Mouse (Mus musculus): ENCODE measurements around the gene Klhl31. TPM values are rescaled to one million over a fixed set of nuclear protein-coding genes. Genes with fewer than 3 reads are reported as not detected.
A peak's percentile ranks its signal among the peaks of the same experiment; 100 is the strongest.

Gene Klhl31
- polyA plus RNA-seq, 1 experiment = 0.99 TPM

DNA sequence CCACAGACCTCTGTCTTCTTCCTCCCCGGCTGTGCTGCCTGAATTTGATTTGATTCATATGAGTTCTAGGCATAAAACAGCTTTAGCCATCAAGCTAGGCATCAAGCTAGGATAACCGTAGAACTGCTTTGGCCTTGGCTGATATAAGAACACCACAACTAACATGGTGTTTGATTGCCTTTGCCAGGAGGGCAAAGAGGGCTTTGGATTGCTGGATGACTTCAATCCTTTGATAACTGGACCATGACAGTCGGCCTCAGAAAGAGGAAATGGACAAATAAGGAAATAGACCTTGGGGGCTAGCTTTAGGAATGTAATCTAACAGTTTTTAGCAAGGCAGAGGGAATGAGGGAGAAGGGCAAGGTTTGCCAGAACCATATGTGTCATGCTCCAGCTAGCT is 37.7 kb upstream of the Klhl31 start:
- H3K4me3 ChIP-seq (ENCODE audit: insufficient read depth, low read depth, low read length) = no peak overlapping the region
- no peak for DNase-seq
- no peaks in the 10 kb centered on the region; the same call in 1 of the 2 replicates for H3K4me1 ChIP-seq (ENCODE audit: control insufficient read depth, insufficient read depth, low read length)
- WGBS = 30% methylated on average over 3 of the region's 3 CpGs
- TF ChIP-seq POLR2A (IDR thresholded peaks at IDR 0.05; ENCODE audit: low read depth, low read length) = no peak
- TF ChIP-seq CTCF (conservative IDR thresholded peaks at IDR 0.05; ENCODE audit: insufficient read depth, insufficient read length, low read depth, low read length) = no peak
- no peak overlapping the region for H3K27ac ChIP-seq (ENCODE audit: insufficient read depth, low read depth, low read length)
- no peaks in the 10 kb centered on the region for H3K27me3 ChIP-seq (replicated peaks; ENCODE audit: control insufficient read depth, insufficient read depth, low read length)
- H3K36me3 ChIP-seq (ENCODE audit: control insufficient read depth, insufficient read depth, low read length) = no peaks in the 10 kb centered on the region

DNA sequence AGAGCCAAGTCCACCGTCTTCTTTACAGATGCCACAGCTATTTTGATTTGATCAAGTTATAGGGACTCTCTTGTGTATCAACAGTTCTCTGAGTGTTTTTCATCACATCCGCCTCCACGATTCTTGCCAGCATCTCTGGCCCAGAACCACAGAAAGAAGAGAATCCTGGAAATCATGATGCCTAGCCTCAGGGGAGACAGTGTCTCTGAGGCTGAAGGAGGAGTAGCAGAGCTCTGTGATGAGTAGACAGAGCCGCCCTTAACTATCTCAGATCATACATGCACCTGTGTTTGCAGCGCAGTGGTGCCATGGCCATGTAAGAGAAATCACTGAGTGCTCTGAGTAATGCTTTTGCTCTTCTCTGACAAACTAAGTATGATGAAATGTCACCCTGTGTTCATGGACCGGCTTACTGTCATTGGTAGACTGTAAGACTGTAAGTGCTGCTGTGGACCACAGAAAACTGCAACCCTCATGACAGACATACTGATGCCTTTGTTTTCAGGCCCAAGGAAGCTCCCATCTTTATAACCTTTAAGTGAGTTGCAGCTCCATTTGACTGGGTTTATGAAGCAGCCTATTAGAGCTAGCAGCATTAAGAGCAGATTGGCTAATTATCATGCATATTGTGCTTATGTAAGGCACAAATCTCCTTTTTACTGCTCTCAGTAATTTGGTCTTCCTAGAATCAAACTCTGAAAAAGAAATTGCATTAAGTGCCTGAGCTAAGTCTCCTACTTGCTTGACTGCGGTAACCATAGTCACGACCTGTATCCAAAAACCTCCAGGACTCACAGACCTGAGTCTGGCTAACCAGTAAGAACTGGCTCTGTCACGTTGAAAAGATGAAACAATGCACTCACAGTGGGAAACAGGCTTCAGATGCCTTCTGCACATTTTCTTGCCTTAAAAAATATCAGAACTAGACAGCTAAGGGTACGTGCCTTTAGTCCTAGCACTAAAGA is 33.7 kb upstream of the Klhl31 start:
- DNase-seq = peak; percentile 43
- no peaks in the 10 kb centered on the region for H3K4me1 ChIP-seq (ENCODE audit: control insufficient read depth, insufficient read depth, low read length)
- H3K36me3 ChIP-seq (ENCODE audit: control insufficient read depth, insufficient read depth, low read length) = no peaks in the 10 kb centered on the region
- 84% methylated on average over 10 of the region's 10 CpGs for WGBS
- no peak overlapping the region for H3K27ac ChIP-seq (ENCODE audit: insufficient read depth, low read depth, low read length)
- TF ChIP-seq POLR2A (IDR thresholded peaks at IDR 0.05; ENCODE audit: low read depth, low read length) (no peak), CTCF (conservative IDR thresholded peaks at IDR 0.05; ENCODE audit: insufficient read depth, insufficient read length, low read depth, low read length) (no peak)
- no peaks in the 10 kb centered on the region for H3K27me3 ChIP-seq (replicated peaks; ENCODE audit: control insufficient read depth, insufficient read depth, low read length)
- H3K4me3 ChIP-seq (ENCODE audit: insufficient read depth, low read depth, low read length) = no peak overlapping the region

DNA sequence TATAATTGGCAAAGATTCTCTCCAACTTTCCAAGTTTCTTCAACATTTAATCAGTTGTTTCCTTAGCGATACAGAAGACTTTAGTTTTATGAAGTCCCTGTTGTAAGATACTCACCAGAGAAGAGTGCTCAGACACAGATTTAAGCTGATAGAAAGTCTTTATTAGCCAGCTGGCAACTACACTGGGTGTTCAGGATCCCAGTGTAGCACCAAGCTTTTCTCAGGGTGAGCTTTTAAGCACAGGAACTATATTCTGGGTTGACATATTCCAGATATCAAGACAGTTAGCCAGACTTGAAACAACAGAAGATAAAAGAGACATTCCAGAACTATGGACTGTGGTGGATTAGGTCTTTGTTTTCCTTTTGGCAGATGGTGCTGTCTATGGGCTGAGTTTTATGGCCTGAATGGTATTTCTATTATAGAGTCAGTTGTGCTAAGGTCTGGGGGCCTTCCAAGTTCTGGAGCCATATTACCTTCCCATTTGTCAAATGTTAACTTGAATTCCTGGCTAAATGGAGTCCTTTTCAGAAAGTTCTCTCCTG is 32.3 kb upstream of the Klhl31 start:
- TF ChIP-seq POLR2A (IDR thresholded peaks at IDR 0.05; ENCODE audit: low read depth, low read length) (no peak), CTCF (conservative IDR thresholded peaks at IDR 0.05; ENCODE audit: insufficient read depth, insufficient read length, low read depth, low read length) (no peak)
- 98% methylated on average over 1 of the region's 1 CpGs for WGBS

DNA sequence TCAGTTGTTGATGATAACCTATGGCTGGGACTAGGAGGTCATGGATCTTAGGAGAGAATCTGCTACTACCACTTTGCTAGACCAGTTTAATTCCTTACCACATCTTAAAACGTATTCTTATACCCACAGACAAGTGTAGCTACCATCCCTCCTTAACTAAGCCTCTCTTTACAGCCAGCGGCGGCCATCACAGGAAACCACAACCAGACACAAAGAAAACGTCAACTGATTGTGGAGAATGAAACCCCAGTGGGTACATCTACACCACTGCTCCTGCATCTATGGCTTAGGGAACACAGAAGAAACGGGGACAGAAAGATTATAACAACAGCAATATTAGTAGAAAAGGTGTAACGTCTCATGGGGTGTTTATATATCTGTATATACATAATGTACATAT is 29.0 kb upstream of the Klhl31 start:
- Histone ChIP-seq H3K27ac (ENCODE audit: insufficient read depth, low read depth, low read length) (no peak overlapping the region), H3K4me3 (ENCODE audit: insufficient read depth, low read depth, low read length) (no peak overlapping the region), H3K36me3 (ENCODE audit: control insufficient read depth, insufficient read depth, low read length) (no peaks in the 10 kb centered on the region), H3K27me3 (replicated peaks; ENCODE audit: control insufficient read depth, insufficient read depth, low read length) (no peaks in the 10 kb centered on the region), H3K4me1 (ENCODE audit: control insufficient read depth, insufficient read depth, low read length) (no peaks in the 10 kb centered on the region)
- 79% methylated on average over 6 of the region's 6 CpGs for WGBS
- TF ChIP-seq POLR2A (IDR thresholded peaks at IDR 0.05; ENCODE audit: low read depth, low read length) = no peak
- TF ChIP-seq CTCF (conservative IDR thresholded peaks at IDR 0.05; ENCODE audit: insufficient read depth, insufficient read length, low read depth, low read length) = no peak
- DNase-seq = no peak

More for the DNA sequence above, 32.3 kb upstream of the Klhl31 start:
- no peaks in the 10 kb centered on the region for H3K4me1 ChIP-seq (ENCODE audit: control insufficient read depth, insufficient read depth, low read length)
- no peak overlapping the region for H3K4me3 ChIP-seq (ENCODE audit: insufficient read depth, low read depth, low read length)
- no peak for DNase-seq
- H3K27me3 ChIP-seq (replicated peaks; ENCODE audit: control insufficient read depth, insufficient read depth, low read length) = no peaks in the 10 kb centered on the region
- H3K36me3 ChIP-seq (ENCODE audit: control insufficient read depth, insufficient read depth, low read length) = no peaks in the 10 kb centered on the region
- H3K27ac ChIP-seq (ENCODE audit: insufficient read depth, low read depth, low read length) = no peak overlapping the region

DNA sequence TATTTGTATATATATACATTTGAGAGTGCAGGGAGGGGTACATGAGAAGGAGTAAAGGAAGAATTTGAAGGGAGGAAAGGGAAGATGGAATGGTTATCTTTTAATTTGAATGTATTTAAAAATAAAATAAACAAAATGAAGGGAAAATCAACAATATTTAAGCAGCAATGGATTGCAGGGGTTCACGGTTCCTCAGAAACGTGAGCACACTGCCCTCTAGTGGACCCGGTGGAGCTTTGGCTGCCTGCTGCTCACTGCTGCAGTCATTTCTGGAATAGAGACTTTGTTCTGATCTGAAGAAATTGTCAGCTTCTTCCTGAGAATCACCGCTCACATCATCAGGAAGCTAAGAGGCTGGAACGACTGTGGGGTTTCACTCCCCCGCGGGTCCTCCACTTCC is 28.5 kb upstream of the Klhl31 start:
- H3K4me1 ChIP-seq (ENCODE audit: control insufficient read depth, insufficient read depth, low read length) = no peaks in the 10 kb centered on the region
- DNase-seq = peak; percentile 42
- WGBS = 21% methylated on average over 7 of the region's 7 CpGs
- no peak overlapping the region for H3K27ac ChIP-seq (ENCODE audit: insufficient read depth, low read depth, low read length)
- no peaks in the 10 kb centered on the region for H3K27me3 ChIP-seq (replicated peaks; ENCODE audit: control insufficient read depth, insufficient read depth, low read length)
- H3K36me3 ChIP-seq (ENCODE audit: control insufficient read depth, insufficient read depth, low read length) = no peaks in the 10 kb centered on the region
- no peak for TF ChIP-seq POLR2A (IDR thresholded peaks at IDR 0.05; ENCODE audit: low read depth, low read length)
- TF ChIP-seq CTCF (conservative IDR thresholded peaks at IDR 0.05; ENCODE audit: insufficient read depth, insufficient read length, low read depth, low read length) = peak; percentile 78
- H3K4me3 ChIP-seq (ENCODE audit: insufficient read depth, low read depth, low read length) = no peak overlapping the region

DNA sequence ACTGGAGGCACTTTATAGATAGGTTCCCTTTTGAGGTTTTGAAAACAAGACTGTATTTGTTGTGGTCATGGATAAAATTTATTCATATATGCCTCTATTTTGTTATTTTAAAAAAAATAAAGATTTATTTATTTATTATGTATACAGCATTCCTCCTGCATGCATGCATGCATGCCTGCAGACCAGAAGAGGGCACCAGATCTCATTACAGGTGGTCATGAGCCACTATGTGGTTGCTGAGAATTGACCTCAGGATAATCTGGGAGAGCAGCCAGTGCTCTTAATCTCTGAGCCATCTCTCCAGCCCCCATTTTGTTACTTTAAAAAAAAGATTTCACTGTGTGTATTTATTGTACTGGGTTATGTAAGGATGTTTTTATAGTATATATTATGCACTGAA is 25.5 kb upstream of the Klhl31 start:
- Histone ChIP-seq H3K27ac (ENCODE audit: insufficient read depth, low read depth, low read length) (no peak overlapping the region), H3K4me1 (ENCODE audit: control insufficient read depth, insufficient read depth, low read length) (0 out of 2 replicates have a peak, but pooled peaks cover under 1% of the 10 kb centered on the region), H3K4me3 (ENCODE audit: insufficient read depth, low read depth, low read length) (no peak overlapping the region), H3K36me3 (ENCODE audit: control insufficient read depth, insufficient read depth, low read length) (no peaks in the 10 kb centered on the region), H3K27me3 (replicated peaks; ENCODE audit: control insufficient read depth, insufficient read depth, low read length) (no peaks in the 10 kb centered on the region)
- peak; percentile 39 for DNase-seq
- no peak for TF ChIP-seq POLR2A (IDR thresholded peaks at IDR 0.05; ENCODE audit: low read depth, low read length)
- TF ChIP-seq CTCF (conservative IDR thresholded peaks at IDR 0.05; ENCODE audit: insufficient read depth, insufficient read length, low read depth, low read length) = peak; percentile 65

DNA sequence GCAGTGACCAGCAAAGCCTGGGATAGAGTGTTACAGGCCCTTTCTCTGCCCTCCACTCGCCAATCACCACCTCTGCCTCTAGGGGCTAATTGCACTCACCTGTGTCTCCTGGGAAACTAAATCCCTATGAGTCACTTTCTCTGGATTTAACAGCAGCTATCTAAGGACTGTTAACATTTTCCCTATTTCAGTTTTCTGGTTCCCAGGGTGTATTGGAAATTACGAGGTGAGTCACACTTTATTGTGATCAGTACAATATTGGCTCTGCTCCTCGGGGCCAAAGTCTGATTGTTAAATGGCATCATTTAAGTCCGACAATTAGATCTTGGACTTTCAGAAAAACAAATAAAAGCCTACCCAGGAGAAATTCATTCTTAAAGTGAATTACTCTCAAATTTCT is 24.0 kb upstream of the Klhl31 start:
- Histone ChIP-seq H3K27ac (ENCODE audit: insufficient read depth, low read depth, low read length) (no peak overlapping the region), H3K4me1 (ENCODE audit: control insufficient read depth, insufficient read depth, low read length) (peaks cover 11% of the 10 kb centered on the region), H3K36me3 (ENCODE audit: control insufficient read depth, insufficient read depth, low read length) (no peaks in the 10 kb centered on the region), H3K27me3 (replicated peaks; ENCODE audit: control insufficient read depth, insufficient read depth, low read length) (no peaks in the 10 kb centered on the region), H3K4me3 (ENCODE audit: insufficient read depth, low read depth, low read length) (no peak overlapping the region)
- no peak for DNase-seq
- 72% methylated on average over 4 of the region's 4 CpGs for WGBS
- TF ChIP-seq CTCF (conservative IDR thresholded peaks at IDR 0.05; ENCODE audit: insufficient read depth, insufficient read length, low read depth, low read length) = no peak
- TF ChIP-seq POLR2A (IDR thresholded peaks at IDR 0.05; ENCODE audit: low read depth, low read length) = no peak

Data from kidney, adult 2 months (tissue).